Mouse (Mus musculus): ENCODE measurements around the gene Coro2a.

DNA sequence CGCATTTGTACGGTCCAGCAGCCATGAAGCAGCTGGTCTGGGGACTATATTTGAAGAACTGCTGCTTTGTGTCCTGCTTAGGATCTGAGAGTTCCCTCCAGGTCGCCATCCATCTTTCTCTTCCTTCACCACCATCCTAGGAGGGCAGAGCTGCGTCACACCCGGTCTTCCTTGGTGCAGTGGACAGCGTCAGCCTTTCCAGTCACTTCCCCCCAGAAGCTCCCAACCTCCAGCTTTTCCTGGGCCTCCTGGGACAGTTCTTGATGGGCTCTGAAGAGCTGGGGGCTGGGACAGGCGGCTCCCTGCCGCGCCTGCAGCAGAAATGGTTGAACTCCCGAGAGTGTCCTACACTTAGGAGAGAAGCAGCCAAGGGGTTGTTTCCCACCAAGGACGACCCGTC lies 27.2 kb downstream of the Coro2a start:
- TF ChIP-seq POLR2A (IDR thresholded peaks at IDR 0.05; ENCODE audit: borderline replicate concordance, extremely low read depth, insufficient read depth, insufficient read length, poor library complexity, severe bottlenecking) = no peak
- TF ChIP-seq CTCF (IDR thresholded peaks at IDR 0.05; ENCODE audit: borderline replicate concordance, extremely low read depth, insufficient read depth, insufficient read length) = no peak
